Mouse (Mus musculus): ENCODE results near the gene Cfap97.
"Not testable (repeated sequence)": the region's sequence is repeated elsewhere in the genome, so short reads cannot be mapped to it uniquely, and the experiment has no call there.

Cfap97 gene

DNA sequence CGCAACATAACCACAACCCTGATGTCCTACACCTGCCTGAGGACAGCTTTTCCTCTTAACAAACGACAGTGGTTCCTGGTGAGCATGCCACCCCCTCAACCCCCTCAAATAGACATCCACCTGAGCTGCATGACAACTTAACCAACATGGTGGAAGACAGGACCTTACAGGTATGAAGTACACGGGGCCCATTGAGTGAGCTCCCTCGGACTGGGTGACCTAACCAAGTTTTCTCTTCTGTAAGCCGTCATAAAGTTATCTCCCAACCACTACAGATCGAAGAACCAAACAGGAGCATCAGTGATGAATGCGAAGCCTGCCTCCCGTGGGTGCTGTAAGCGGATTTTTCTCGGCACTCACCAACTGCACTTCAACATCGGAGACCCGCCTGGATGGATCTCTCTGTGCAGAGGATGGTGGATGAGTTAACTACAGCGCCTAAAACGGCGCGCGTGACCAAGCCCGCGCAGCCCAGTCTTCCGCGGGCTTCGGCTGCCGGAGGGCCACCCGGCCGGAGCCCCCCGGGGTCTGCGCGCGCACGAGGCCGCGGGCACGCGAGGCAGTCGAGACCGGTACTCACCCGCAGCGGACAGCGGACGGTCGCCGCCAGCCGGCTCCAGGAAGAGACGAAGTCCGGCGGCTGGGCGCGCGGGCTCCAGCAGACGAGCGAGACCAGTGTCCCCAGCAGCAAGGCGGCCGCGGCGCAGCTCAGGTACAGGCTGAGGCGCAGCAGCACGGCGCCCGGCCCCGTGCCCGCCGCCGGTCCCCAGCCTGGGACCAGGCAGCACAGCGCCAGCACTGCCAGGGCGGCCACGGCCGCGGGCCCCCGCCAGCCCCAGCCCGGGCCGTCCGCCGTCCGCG lies at the start of gene Cfap97:
Gene Cfap97 (plus strand): TSS at position 570 of the 861 bp plus-strand sequence.
- DNase-seq, result peak; percentile 48

DNA sequence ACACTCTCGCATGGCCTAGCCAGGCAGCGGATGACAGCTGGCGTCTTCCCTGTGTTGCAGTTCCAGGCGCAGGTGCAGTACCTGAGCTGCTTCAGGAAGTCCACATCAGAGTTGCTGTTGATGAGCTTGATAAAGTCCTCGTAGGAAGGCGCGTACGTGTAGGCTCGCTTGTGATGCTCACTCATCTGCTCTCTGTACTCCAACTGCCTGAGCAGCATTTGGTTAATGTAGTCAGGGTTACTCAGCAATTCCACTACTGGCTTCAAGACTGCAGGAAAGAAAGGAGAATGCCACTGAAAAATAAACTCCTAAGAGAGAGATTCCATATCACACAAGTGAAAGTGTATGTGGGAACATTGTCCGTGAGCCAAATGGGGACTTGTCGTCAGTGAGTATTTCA lies 48.1 kb upstream of the Cfap97 start:
- peak; percentile 23 for DNase-seq

DNA sequence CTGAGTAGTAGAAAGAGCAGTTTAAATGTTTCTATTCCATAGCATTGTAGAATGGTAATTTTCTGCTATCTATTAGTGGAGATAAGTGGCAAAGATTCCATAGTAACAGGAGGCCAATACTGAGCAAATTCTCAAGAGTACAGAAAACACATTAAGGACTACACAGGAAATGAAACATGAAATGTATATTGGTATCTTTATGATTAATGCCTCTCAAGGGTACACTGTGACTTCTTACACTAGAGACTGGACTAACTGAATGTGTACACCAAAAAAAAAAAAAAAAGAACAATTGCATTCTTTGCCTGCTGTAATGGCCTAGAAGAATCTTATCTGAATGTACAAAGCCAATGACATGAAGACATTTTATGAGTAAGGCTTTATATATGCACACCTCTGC lies 43.9 kb upstream of the Cfap97 start:
- no peak for DNase-seq

DNA sequence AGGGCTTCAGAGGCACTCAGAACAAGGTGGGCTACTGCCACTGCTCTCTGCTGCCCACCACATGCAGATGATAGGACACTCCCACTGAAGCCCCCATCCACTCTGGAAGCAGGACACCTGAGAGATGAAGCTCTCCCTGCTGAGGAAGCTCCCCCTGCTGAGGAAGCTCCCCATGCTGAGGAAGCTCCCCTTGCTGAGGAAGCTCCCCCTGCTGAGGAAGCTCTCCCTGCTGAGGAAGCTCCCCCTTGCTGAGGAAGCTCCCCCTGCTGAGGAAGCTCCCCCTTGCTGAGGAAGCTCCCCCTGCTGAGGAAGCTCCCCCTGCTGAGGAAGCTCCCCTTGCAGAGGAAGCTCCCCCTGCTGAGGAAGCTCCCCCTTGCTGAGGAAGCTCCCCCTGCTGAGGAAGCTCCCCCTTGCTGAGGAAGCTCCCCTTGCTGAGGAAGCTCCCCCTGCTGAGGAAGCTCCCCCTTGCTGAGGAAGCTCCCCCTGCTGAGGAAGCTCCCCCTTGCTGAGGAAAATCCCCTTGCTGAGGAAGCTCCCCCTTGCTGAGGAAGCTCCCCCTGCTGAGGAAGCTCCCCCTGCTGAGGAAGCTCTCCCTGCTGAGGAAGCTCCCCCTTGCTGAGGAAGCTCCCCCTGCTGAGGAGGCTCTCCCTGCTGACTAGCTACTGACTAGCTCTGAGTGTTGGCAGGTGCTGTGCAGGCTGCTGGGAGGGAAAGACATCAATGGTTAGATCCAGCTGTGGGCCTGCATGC lies 38.0 kb upstream of the Cfap97 start:
- DNase-seq, result not testable (repeated sequence)

DNA sequence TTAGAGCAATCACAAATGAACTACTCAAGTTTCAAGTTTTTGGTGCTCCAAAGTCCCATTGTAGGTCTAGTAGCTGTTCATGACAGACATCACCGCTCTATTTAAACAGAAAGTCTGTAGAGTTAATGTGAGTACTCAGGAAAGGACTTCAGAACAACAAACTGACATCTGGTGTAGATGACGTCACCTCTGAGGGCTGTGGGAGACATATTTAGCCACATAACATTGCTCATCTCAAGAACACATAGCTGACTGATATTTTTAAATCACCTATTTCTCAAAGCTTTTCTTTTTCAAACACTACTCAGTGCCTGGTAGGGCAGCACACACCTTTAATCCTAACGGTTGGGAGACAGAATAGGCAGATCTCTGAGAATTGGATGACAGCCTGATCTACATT lies 34.4 kb upstream of the Cfap97 start:
- peak; percentile 62 for DNase-seq

DNA sequence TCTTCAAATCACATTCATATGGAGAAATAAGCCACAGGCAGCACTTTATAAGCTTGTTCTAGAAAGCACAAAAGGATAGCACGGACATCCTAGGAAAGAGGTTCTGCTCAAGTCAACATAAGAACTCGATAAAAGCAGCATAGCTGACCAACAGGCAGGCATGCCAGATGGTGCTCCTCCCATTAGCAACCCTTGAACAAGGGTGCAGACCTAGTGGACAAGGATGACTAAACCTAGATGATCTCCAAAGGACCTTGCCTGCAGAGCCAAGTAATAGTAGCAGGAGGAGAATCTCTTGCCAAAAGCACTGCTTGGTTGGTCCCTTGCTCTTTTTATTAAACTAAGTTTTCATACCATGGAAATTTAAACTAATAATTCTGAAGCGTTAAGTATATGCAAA lies 32.4 kb upstream of the Cfap97 start:
- no peak for DNase-seq

DNA sequence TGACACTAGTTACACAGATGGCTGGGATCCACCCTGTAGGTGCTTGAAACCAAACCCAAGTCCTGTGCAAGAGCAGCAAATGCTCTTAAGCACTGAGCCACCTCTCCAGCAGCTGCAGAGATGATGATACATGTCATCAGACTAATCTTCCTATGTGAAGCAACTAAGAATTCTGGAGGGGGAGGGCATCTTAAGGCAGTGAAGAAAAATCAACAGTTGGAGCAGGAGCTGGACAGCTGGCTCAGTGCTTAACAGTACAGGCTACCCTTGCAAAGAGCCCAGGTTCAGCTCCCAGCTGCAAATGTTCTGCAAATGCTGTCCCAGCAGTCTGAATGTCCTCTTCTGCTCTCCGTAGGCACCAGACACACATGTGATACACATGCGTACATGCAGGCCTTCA lies 29.1 kb upstream of the Cfap97 start:
- DNase-seq, result no peak

DNA sequence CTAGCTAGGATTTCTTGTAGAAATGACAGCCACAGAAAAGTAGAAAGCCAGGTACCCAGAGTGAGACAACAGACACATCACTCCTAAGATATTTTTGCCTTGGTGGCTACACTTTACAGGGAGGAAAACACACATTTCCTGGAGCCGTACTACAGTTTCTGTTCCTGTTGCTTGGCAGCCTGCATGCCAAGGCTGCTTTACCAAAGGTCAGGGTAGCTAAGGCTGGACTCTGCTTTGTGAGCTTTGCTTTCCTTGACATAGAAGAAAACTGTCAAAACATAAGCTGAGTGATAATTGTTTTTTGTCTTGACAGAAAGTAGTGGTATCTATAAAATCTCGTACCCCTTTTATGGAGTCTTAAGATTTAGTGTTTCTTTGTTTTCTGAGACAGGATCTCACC lies 21.1 kb upstream of the Cfap97 start:
- DNase-seq, result no peak

DNA sequence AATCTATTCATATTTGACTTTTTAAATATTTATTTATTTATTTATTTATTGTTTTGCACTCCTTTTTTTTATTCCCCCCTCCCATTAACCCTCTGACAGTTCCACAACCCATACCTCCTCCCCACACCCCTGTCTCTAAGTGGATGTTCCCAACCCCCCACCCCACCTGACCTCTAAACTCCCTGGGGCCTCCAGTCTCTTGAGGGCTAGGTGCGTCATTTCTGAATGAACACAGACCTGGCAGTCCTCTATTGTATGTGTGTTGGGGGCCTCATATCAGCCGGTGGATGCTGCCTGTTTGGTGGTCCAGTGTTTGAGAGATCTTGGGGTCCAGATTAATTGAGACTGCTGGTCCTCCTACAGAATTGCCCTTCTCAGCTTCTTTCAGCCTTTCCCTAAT lies 16.0 kb upstream of the Cfap97 start:
- not testable (repeated sequence) for DNase-seq

DNA sequence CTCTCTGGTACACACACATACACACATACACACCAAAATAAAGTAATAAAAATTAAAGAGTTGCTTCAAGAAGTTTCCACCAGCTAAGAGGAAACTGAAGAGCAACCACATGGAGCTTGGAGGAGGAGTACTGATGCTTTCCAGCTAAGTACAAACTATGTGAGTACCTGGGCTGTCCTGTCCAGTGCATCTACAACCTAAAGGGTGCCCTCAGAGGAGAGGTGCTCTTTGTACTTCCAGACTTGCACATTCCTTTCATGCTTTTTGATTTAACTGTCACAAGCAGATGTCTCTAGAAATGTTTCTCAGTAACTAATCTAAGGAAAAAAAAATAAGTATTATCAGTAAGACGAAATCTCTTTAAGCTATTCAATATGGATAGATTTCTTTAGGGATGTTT lies 14.2 kb upstream of the Cfap97 start:
- DNase-seq, result no peak

DNA sequence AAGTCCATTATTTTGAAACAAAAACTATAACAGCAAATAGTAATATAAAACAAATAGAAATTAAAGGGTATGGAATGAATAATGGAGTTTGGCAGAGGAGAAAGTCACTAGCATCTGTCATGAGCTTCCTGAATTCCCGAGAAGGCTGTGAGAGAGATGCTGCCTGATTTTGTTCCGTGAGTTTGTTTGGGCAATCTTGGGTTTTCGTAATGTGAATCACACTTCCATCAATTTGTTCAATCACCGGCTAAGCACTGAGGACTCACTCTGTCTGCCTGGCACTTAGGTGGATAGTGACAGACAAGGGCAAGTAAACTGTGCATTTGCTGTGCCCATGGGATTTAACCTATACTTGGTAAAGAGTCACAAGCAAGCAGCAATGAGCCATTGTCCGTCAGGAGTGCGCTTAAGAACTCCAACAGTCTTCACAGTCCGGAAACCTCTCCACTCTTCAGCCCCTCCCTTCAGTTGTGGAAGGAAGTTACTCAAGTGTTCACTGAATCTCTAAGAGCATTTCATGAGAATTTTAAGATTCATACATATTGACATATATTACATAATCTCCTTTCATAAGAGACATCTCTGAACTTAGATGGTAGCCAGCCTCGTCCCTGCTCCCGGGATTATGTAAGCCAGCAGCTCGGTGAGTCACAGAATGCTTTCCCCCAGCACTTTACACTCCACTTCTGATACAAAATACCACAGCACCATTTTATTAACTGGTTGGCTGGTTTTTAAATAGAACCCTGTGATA lies 13.6 kb upstream of the Cfap97 start:
- DNase-seq, result peak; percentile 63

DNA sequence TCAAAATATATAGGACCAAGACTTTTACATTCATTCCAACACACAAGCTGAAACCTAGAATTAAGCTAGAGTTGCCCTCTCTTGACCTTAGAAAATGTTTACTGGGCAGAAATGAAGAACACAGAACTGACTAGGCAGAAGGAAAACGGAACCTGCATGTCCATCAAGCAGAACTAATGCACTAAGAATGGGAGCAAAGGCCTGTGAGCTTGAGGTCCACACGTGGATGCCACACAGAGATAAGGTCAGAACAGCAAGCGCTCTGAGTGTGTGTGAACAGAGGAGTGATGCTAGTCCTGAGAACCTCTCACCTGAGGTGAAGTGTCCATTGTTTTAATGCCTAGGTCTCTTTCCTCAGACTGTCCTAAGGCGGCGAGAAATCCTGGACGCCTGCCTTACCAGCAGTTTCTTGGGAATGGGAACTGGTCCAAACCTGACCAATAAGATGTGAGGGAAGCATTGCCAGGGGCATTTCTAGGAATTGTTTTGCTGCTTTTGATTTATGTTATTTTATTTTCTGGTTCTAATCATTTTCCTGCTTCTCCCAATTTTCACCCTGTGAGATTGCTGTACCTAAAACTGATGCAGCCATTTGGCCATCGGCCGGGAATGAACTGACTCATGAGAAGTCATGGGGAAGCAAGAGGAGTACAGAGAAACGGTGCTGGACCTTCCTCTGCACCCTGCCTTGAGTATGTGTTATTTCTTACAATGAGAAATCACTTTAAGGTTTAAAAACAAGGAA lies 11.0 kb upstream of the Cfap97 start:
- DNase-seq, result no peak

DNA sequence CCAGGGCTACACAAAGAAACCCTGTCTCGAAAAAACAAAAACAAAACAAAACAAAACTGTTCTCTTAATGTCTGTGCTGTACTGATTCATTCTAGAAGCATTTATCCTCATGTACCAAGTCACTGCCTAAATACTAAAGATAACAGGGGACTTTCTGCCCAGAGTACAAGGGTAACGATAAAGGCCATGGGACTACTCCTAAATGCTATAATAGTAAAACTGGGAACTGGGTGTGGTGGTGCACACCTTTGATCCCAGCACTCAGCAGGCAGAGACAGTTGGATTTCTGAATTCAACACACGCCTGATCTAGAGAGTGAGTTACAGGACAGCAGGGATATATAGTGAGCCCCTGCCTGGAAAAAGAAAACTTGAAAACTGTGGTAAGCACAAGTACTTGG lies 9.9 kb upstream of the Cfap97 start:
- no peak for DNase-seq

DNA sequence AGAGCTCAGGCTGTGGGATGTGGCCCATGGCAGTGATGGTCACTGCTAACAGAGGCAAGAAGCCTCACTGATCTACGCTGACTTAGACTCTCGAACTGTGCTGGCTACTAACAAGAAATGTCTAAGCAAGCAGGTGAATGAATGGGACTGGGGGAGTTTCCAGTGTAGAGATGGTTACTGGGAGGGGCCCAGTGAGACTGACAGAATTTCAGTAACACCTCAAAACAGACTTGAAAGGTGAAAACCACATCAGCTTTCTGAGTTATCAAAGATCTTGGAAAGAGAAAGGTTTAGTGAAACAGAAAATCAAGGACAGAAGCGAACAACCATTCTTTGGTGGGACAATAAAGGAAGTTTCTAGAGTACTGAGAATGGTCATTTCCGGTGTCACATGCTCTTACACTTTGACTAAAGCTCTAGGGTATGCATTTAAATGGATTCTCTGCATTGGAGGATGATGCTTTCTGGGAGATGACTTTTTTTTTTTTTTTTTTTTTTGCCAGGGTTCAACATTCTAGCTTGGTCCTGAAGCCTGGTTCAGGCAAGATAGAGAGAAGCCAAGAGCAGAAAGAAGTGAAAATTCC lies 9.0 kb upstream of the Cfap97 start:
- no peak for DNase-seq

DNA sequence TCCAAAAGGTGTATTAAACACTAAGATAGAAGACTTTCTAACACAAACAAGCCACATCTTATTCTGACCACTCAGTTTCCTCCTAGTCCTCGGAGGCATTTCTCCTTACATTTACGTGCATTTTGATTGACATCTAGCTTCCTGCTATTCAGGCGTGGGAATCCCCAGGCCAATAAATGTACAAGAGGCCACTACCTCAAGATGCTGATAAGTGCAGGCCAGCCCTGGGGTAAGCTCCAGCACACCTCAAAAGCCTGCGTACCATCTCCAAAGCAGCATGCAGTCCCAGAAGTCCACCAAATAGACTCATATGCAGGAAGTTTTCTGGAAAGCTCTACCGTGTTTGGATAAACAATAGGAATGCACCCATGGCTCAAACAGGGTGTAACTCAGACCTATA lies 8.1 kb upstream of the Cfap97 start:
- DNase-seq, result no peak

DNA sequence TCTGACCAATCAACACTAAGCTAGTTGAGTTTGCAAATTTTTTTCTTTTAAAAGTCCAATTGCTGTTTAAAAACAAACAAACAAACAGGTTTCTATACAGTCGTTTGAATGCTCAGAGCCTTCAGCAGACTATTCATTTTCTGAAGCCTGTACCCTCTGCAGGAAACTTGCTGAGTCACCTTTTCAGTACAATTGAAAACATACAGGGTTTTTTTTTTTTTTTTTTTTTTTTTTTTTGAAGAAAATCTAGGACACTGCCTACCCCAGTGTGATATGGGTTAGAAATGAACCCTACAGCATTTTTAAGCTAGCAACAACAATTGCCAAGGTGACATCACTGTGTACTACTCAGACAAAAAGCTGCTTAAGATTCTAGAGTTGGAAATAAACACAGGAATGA lies 7.6 kb upstream of the Cfap97 start:
- no peak for DNase-seq

DNA sequence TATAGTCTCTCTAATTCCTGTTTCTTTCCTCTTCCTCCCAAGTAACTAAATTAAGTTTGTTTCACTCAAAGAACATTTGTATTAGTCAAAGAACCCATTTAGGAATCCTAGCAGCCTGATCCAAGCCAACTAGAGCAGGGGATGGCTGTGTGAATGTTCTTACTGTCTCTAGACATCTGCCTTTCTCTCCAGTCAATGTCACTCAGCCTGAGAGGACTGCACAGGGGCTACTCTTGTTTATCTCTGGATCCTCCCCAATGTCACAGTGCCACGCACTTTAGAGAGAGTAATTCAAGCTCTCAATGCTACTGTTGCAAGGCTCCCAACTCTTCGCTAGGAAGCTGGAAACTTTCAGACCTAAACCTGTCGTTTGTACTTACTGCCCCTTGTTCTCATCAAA lies 5.4 kb upstream of the Cfap97 start:
- no peak for DNase-seq

DNA sequence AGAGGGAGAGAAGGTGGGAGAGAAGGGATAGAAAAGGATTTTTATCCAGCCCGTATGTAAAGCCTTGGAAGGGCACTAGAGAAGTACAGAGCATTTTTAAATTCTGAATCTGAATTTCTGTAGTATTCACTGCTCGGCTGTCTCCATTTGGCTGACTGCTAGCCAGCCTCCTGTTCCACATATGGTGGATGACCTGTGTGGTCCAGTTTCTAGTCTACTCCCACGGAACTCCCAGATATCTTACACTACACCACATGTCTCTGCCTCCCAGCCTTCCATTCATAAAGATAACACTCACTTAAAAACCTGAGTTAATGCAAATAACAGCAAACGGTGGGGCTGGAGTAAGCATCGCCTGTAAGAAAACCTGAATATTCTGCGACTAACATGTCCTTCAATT lies 2.3 kb upstream of the Cfap97 start:
- DNase-seq, result no peak

DNA sequence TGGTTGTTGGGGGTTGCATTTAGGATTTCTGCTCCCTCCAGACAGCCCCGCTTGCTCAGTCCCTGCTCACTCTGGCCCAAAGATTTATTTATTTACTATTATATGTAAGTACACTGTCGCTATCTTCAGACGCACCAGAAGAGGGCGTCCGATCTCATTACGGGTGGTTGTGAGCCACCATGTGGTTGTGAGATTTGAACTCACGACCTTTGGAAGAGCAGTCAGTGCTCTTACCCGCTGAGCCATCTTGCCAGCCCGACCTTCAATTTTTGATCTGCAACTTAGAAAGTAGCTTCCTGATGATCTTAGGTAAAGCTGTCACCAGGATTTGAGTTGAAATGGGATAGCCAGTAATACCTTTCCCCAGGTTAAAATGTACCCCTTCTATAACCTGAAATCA lies 1.8 kb upstream of the Cfap97 start:
- DNase-seq, result no peak

DNA sequence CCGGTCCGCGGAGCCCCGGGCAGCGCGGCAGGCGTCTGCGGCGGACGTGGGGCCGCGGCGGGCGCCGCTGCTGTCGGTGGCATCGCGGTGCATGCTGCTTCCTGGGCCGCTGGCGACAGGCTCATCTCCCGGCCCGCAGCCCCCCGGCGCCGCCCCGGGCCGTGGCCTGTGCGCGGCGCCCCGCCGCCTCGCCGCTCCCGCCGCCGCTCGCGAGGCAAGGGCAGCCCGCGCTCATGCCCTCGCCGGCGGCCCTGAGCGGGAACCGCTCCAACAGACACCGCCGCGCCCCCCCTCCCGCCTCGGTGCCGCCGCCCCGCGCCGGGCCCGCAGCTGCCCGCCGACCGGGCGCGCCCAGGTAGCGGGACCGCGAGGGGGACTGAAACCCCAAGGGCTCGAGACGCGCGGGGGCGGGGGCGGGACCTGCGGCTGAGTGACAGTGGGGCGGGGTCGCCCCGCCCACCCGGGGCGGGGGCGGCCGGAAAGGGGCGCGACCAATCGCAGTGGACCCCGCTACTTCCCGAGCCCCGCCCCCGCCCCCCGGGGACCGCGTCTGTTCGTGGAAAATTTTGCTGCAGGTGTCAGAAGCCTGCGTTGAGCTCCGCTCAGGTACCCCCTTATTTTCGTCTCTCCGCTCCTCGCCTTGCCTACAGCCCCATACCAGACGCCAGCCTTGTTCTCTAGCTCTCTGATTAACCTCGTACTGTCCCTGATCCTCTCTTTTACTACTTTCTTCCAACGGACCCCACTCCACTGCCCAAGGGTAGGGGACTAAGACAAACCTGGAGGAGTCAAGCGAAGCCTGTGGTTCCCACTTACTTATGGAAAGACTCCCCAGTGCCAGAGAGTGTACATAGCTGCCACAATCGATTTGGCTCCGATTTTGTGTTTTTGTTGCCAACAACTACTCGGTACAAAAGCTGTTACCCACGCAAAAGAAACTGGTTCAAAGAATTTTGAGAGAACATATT lies 777 bp downstream of the Cfap97 start, which contains the start of gene Snx25:
Gene Snx25 (minus strand): TSS at position 96 of the 968 bp plus-strand sequence.
- DNase-seq, result peak; percentile 87

DNA sequence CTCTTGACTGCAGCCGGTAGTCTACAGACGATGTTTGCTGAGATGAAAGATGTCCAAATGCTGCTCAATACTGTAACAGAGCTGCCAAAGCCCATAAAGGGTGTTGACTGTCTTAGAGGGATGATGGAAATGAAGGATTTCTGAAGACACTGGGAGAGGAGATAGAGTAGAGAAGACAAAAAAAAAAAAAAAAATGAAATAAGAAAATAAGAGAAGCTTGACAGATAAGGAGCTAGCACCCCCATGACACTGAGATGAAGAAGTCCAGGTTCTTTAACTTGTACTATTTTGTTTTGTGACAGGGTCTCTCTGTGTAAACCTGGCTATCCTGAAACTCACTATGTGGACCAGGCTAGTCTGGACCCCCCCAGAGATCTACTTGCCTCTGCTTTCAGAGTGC lies 1.5 kb downstream of the Cfap97 start:
- DNase-seq, result no peak
